Mouse (Mus musculus): ENCODE measurements around the gene Clasp2. TPM values are rescaled to one million over a fixed set of nuclear protein-coding genes. Genes with fewer than 3 reads are reported as not detected.
A peak's percentile ranks its signal among the peaks of the same experiment; 100 is the strongest.

The Clasp2 gene
- polyA plus RNA-seq, 1 experiment from 2014 or later, result 26.9 TPM

- in situ Hi-C loops (cut with MboI; ENCODE audit: low pct_unique_long_range_greater_than_20kb), result no loop called here
- ATAC-seq, result no peak
- ChIA-PET POLR2A (no interaction called here), CTCF (interaction anchor here (1.3 kb wide), 2 partner anchors 9 to 10 kb away, joined by 4 read pairs; no protein-coding TSS in a partner anchor)
- DNase-seq (ENCODE audit: low read depth, low spot score), result no peak
- no peak for TF ChIP-seq CTCF (IDR thresholded peaks at IDR 0.05)
- no peaks in the 10 kb centered on the region for H3K27me3 ChIP-seq
Measured at GRCm38 (mm10) chr9:113813086-113813485, 71.8 kb downstream of the Clasp2 start.

- CTCF ChIA-PET, result interaction anchor here (0.7 kb wide), 1 partner anchor 26 kb away, joined by 3 read pairs; no protein-coding TSS in a partner anchor
- in situ Hi-C loops (cut with MboI; ENCODE audit: low pct_unique_long_range_greater_than_20kb), result no loop called here
- no peak for DNase-seq (ENCODE audit: low read depth, low spot score)
- no peak for TF ChIP-seq CTCF (IDR thresholded peaks at IDR 0.05)
- H3K27me3 ChIP-seq, result no peaks in the 10 kb centered on the region
- ATAC-seq, result no peak
- POLR2A ChIA-PET, result no interaction called here
Measured at GRCm38 (mm10) chr9:113815836-113816235, 74.6 kb downstream of the Clasp2 start.

- no peak for DNase-seq (ENCODE audit: low read depth, low spot score)
- no peaks in the 10 kb centered on the region for H3K27me3 ChIP-seq
- POLR2A ChIA-PET, result interaction anchor here (0.6 kb wide), 1 partner anchor 66 kb away, joined by 4 read pairs; no protein-coding TSS in a partner anchor
- CTCF ChIA-PET, result interaction anchor here (0.7 to 1.5 kb wide), 6 partner anchors 9 to 79 kb away, joined by 3 to 4 read pairs (median 4); no protein-coding TSS in a partner anchor
- in situ Hi-C loops (cut with MboI; ENCODE audit: low pct_unique_long_range_greater_than_20kb), result no loop called here
- peak; percentile 34 for TF ChIP-seq CTCF (IDR thresholded peaks at IDR 0.05)
- no peak for ATAC-seq
Measured at GRCm38 (mm10) chr9:113822150-113822549, 80.9 kb downstream of the Clasp2 start.

- no peaks in the 10 kb centered on the region for H3K27me3 ChIP-seq
- no peak for DNase-seq (ENCODE audit: low read depth, low spot score)
- CTCF ChIA-PET, result no interaction called here
- TF ChIP-seq CTCF (IDR thresholded peaks at IDR 0.05), result no peak
- in situ Hi-C loops (cut with MboI; ENCODE audit: low pct_unique_long_range_greater_than_20kb), result no loop called here
- POLR2A ChIA-PET, result no interaction called here
- ATAC-seq, result no peak
Measured at GRCm38 (mm10) chr9:113828719-113829118, 87.4 kb downstream of the Clasp2 start.

GRCm38 (mm10) chr9:113830219-113830618, 88.9 kb downstream of the Clasp2 start:
- ATAC-seq, result no peak
- no peak for TF ChIP-seq CTCF (IDR thresholded peaks at IDR 0.05)
- POLR2A ChIA-PET, result no interaction called here
- no peaks in the 10 kb centered on the region for H3K27me3 ChIP-seq
- in situ Hi-C loops (cut with MboI; ENCODE audit: low pct_unique_long_range_greater_than_20kb), result no loop called here
- CTCF ChIA-PET, result interaction anchor here (1.2 kb wide), 1 partner anchor 12 kb away, joined by 3 read pairs; no protein-coding TSS in a partner anchor
- no peak for DNase-seq (ENCODE audit: low read depth, low spot score)

- DNase-seq (ENCODE audit: low read depth, low spot score), result no peak
- TF ChIP-seq CTCF (IDR thresholded peaks at IDR 0.05), result no peak
- CTCF ChIA-PET, result no interaction called here
- in situ Hi-C loops (cut with MboI; ENCODE audit: low pct_unique_long_range_greater_than_20kb), result no loop called here
- no peak for ATAC-seq
- POLR2A ChIA-PET, result no interaction called here
- H3K27me3 ChIP-seq, result no peaks in the 10 kb centered on the region
Measured at GRCm38 (mm10) chr9:113833481-113833880, 92.2 kb downstream of the Clasp2 start.

GRCm38 (mm10) chr9:113837001-113837400, 95.7 kb downstream of the Clasp2 start:
- ChIA-PET CTCF (interaction anchor here (0.7 to 1.0 kb wide), 2 partner anchors 9 to 15 kb away, joined by 3 read pairs; no protein-coding TSS in a partner anchor), POLR2A (no interaction called here)
- no peak for ATAC-seq
- no peak for DNase-seq (ENCODE audit: low read depth, low spot score)
- in situ Hi-C loops (cut with MboI; ENCODE audit: low pct_unique_long_range_greater_than_20kb), result no loop called here
- no peaks in the 10 kb centered on the region for H3K27me3 ChIP-seq
- no peak for TF ChIP-seq CTCF (IDR thresholded peaks at IDR 0.05)

GRCm38 (mm10) chr9:113837461-113837860, 96.2 kb downstream of the Clasp2 start:
- no peaks in the 10 kb centered on the region for H3K27me3 ChIP-seq
- ATAC-seq (no peak), DNase-seq (ENCODE audit: low read depth, low spot score) (no peak)
- ChIA-PET CTCF (interaction anchor here (0.7 to 1.7 kb wide), 3 partner anchors 8 to 94 kb away, joined by 3 read pairs; no protein-coding TSS in a partner anchor), POLR2A (no interaction called here)
- no peak for TF ChIP-seq CTCF (IDR thresholded peaks at IDR 0.05)
- in situ Hi-C loops (cut with MboI; ENCODE audit: low pct_unique_long_range_greater_than_20kb), result no loop called here

GRCm38 (mm10) chr9:113844029-113844428, 102.8 kb downstream of the Clasp2 start:
- POLR2A ChIA-PET, result interaction anchor here (0.9 kb wide), 1 partner anchor 18 kb away, joined by 3 read pairs; no protein-coding TSS in a partner anchor
- in situ Hi-C loops (cut with MboI; ENCODE audit: low pct_unique_long_range_greater_than_20kb), result no loop called here
- TF ChIP-seq CTCF (IDR thresholded peaks at IDR 0.05), result no peak
- DNase-seq (ENCODE audit: low read depth, low spot score), result no peak
- ATAC-seq, result no peak
- CTCF ChIA-PET, result no interaction called here
- H3K27me3 ChIP-seq, result no peaks in the 10 kb centered on the region

- in situ Hi-C loops (cut with MboI; ENCODE audit: low pct_unique_long_range_greater_than_20kb), result no loop called here
- TF ChIP-seq CTCF (IDR thresholded peaks at IDR 0.05), result no peak
- DNase-seq (ENCODE audit: low read depth, low spot score) (no peak), ATAC-seq (no peak)
- no peaks in the 10 kb centered on the region for H3K27me3 ChIP-seq
- CTCF ChIA-PET, result no interaction called here
- POLR2A ChIA-PET, result no interaction called here
Measured at GRCm38 (mm10) chr9:113855441-113855840, 114.2 kb downstream of the Clasp2 start.

- in situ Hi-C loops (cut with MboI; ENCODE audit: low pct_unique_long_range_greater_than_20kb), result no loop called here
- ATAC-seq (no peak), DNase-seq (ENCODE audit: low read depth, low spot score) (no peak)
- H3K27me3 ChIP-seq, result no peaks in the 10 kb centered on the region
- TF ChIP-seq CTCF (IDR thresholded peaks at IDR 0.05), result no peak
- ChIA-PET POLR2A (no interaction called here), CTCF (no interaction called here)
Measured at GRCm38 (mm10) chr9:113857281-113857928, 116.1 kb downstream of the Clasp2 start.
